Mouse (Mus musculus): ENCODE results near the gene Ticam1. TPM values are rescaled to one million over a fixed set of nuclear protein-coding genes. Genes with fewer than 3 reads are reported as not detected.

Gene Ticam1
- polyA plus RNA-seq, 1 experiment: 4.2 TPM

- Histone ChIP-seq H3K4me1 (ENCODE audit: control insufficient read depth, insufficient read depth, low read length) (no peaks in the 10 kb centered on the region), H3K27ac (ENCODE audit: insufficient read depth, low read length) (no peak overlapping the region), H3K4me3 (ENCODE audit: insufficient read depth, low read length) (peak overlapping the region; percentile 33)
- no peak for TF ChIP-seq CTCF (IDR thresholded peaks at IDR 0.05; ENCODE audit: extremely low read depth, insufficient read depth, low read length)
- no peak for TF ChIP-seq POLR2A (IDR thresholded peaks at IDR 0.05; ENCODE audit: extremely low read depth, insufficient read depth, low read length)
Measured at GRCm38 (mm10) chr17:56303847-56304586, 27.4 kb upstream of the Ticam1 start.

GRCm38 (mm10) chr17:56303160-56303846 is 26.7 kb upstream of the Ticam1 start, which contains the start of gene Uhrf1:
TSS of gene Uhrf1 (plus strand) at chr17:56303321.
- TF ChIP-seq CTCF (IDR thresholded peaks at IDR 0.05; ENCODE audit: extremely low read depth, insufficient read depth, low read length) (no peak), POLR2A (IDR thresholded peaks at IDR 0.05; ENCODE audit: extremely low read depth, insufficient read depth, low read length) (no peak)
- H3K27ac ChIP-seq (ENCODE audit: insufficient read depth, low read length): no peak within 1 kb of the TSS
- H3K4me3 ChIP-seq (ENCODE audit: insufficient read depth, low read length): peak within 1 kb of the TSS; percentile 33
- no peaks in the 10 kb centered on the region for H3K4me1 ChIP-seq (ENCODE audit: control insufficient read depth, insufficient read depth, low read length)

GRCm38 (mm10) chr17:56302363-56302996 is 25.9 kb upstream of the Ticam1 start:
- Histone ChIP-seq H3K27ac (ENCODE audit: insufficient read depth, low read length) (no peak overlapping the region), H3K4me3 (ENCODE audit: insufficient read depth, low read length) (no peak overlapping the region), H3K4me1 (ENCODE audit: control insufficient read depth, insufficient read depth, low read length) (no peaks in the 10 kb centered on the region)
- TF ChIP-seq POLR2A (IDR thresholded peaks at IDR 0.05; ENCODE audit: extremely low read depth, insufficient read depth, low read length) (no peak), CTCF (IDR thresholded peaks at IDR 0.05; ENCODE audit: extremely low read depth, insufficient read depth, low read length) (no peak)

- H3K27ac ChIP-seq (ENCODE audit: insufficient read depth, low read length): no peak within 1 kb of the TSS
- no peak within 1 kb of the TSS for H3K4me3 ChIP-seq (ENCODE audit: insufficient read depth, low read length)
- H3K4me1 ChIP-seq (ENCODE audit: control insufficient read depth, insufficient read depth, low read length): no peaks in the 10 kb centered on the region
- TF ChIP-seq POLR2A (IDR thresholded peaks at IDR 0.05; ENCODE audit: extremely low read depth, insufficient read depth, low read length): no peak
- TF ChIP-seq CTCF (IDR thresholded peaks at IDR 0.05; ENCODE audit: extremely low read depth, insufficient read depth, low read length): no peak
Measured at GRCm38 (mm10) chr17:56300186-56300585, 23.6 kb upstream of the Ticam1 start, which contains the start of gene Arrdc5. TSS of gene Arrdc5 (minus strand) at chr17:56300286.

- Histone ChIP-seq H3K4me1 (ENCODE audit: control insufficient read depth, insufficient read depth, low read length) (no peaks in the 10 kb centered on the region), H3K4me3 (ENCODE audit: insufficient read depth, low read length) (no peak overlapping the region), H3K27ac (ENCODE audit: insufficient read depth, low read length) (no peak overlapping the region)
- no peak for TF ChIP-seq CTCF (IDR thresholded peaks at IDR 0.05; ENCODE audit: extremely low read depth, insufficient read depth, low read length)
Measured at GRCm38 (mm10) chr17:56298238-56298637, 21.7 kb upstream of the Ticam1 start.

- H3K4me3 ChIP-seq (ENCODE audit: insufficient read depth, low read length): no peak overlapping the region
- TF ChIP-seq CTCF (IDR thresholded peaks at IDR 0.05; ENCODE audit: extremely low read depth, insufficient read depth, low read length) (no peak), POLR2A (IDR thresholded peaks at IDR 0.05; ENCODE audit: extremely low read depth, insufficient read depth, low read length) (no peak)
- H3K4me1 ChIP-seq (ENCODE audit: control insufficient read depth, insufficient read depth, low read length): no peaks in the 10 kb centered on the region
- H3K27ac ChIP-seq (ENCODE audit: insufficient read depth, low read length): no peak overlapping the region
Measured at GRCm38 (mm10) chr17:56296201-56296600, 19.6 kb upstream of the Ticam1 start.

- Histone ChIP-seq H3K27ac (ENCODE audit: insufficient read depth, low read length) (no peak overlapping the region), H3K4me3 (ENCODE audit: insufficient read depth, low read length) (no peak overlapping the region), H3K4me1 (ENCODE audit: control insufficient read depth, insufficient read depth, low read length) (peaks cover 1% of the 10 kb centered on the region; the same call in 1 of the 2 replicates)
- no peak for TF ChIP-seq CTCF (IDR thresholded peaks at IDR 0.05; ENCODE audit: extremely low read depth, insufficient read depth, low read length)
- TF ChIP-seq POLR2A (IDR thresholded peaks at IDR 0.05; ENCODE audit: extremely low read depth, insufficient read depth, low read length): no peak
Measured at GRCm38 (mm10) chr17:56294241-56294640, 17.7 kb upstream of the Ticam1 start.

GRCm38 (mm10) chr17:56293291-56293690 is 16.7 kb upstream of the Ticam1 start:
- TF ChIP-seq CTCF (IDR thresholded peaks at IDR 0.05; ENCODE audit: extremely low read depth, insufficient read depth, low read length) (no peak), POLR2A (IDR thresholded peaks at IDR 0.05; ENCODE audit: extremely low read depth, insufficient read depth, low read length) (no peak)
- H3K27ac ChIP-seq (ENCODE audit: insufficient read depth, low read length): no peak overlapping the region
- peaks cover 1% of the 10 kb centered on the region; the same call in 1 of the 2 replicates for H3K4me1 ChIP-seq (ENCODE audit: control insufficient read depth, insufficient read depth, low read length)
- no peak overlapping the region for H3K4me3 ChIP-seq (ENCODE audit: insufficient read depth, low read length)

GRCm38 (mm10) chr17:56292531-56293222 is 16.1 kb upstream of the Ticam1 start, which contains the start of gene Plin3:
TSS of gene Plin3 (minus strand) at chr17:56292873.
- no peak for TF ChIP-seq CTCF (IDR thresholded peaks at IDR 0.05; ENCODE audit: extremely low read depth, insufficient read depth, low read length)
- no peak for TF ChIP-seq POLR2A (IDR thresholded peaks at IDR 0.05; ENCODE audit: extremely low read depth, insufficient read depth, low read length)
- Histone ChIP-seq H3K4me3 (ENCODE audit: insufficient read depth, low read length) (no peak within 1 kb of the TSS), H3K27ac (ENCODE audit: insufficient read depth, low read length) (no peak within 1 kb of the TSS), H3K4me1 (ENCODE audit: control insufficient read depth, insufficient read depth, low read length) (peaks cover 1% of the 10 kb centered on the region; the same call in 1 of the 2 replicates)
